Mouse (Mus musculus) small intestine, adult 2 months (tissue): ENCODE measurements around the gene Tab1. TPM values are rescaled to one million over a fixed set of nuclear protein-coding genes. Genes with fewer than 3 reads are reported as not detected.

Source experiments
- H3K27ac ChIP-seq: fragments of 200-500 bp; 2 replicates; pipeline ENCODE4 v1.5.1; 2012; ENCODE audit warnings: low read depth, low read length, control low read depth, inconsistent platforms; ENCODE audit not compliant: insufficient read depth
- H3K27me3 ChIP-seq: fragments of 200-500 bp; 2 replicates; pipeline ENCODE4 v1.6.1; 2012; ENCODE audit warnings: mild to moderate bottlenecking, moderate library complexity, low read length, inconsistent platforms; ENCODE audit not compliant: control insufficient read depth, insufficient read depth
- H3K36me3 ChIP-seq: fragments of 200-500 bp; 2 replicates; pipeline ENCODE4 v1.6.1; 2012; ENCODE audit warnings: mild to moderate bottlenecking, low read length, control low read depth, inconsistent platforms; ENCODE audit not compliant: control insufficient read depth, insufficient read depth
- H3K4me1 ChIP-seq: fragments of 200-500 bp; 2 replicates; pipeline ENCODE4 v1.6.1; 2012; ENCODE audit warnings: low read length, inconsistent platforms, mixed read lengths; ENCODE audit not compliant: control insufficient read depth, insufficient read depth, insufficient read length
- H3K4me3 ChIP-seq: fragments of 200-500 bp; 2 replicates; pipeline ENCODE4 v1.5.1; 2012; ENCODE audit warnings: low read depth, mild to moderate bottlenecking, control low read depth, inconsistent platforms, low read length, moderate library complexity
- CTCF ChIP-seq: fragments of 200-500 bp; IDR thresholded peaks from 2 replicates; pipeline ENCODE4 v1.5.1; 2012; ENCODE audit warnings: low read depth, mild to moderate bottlenecking, control low read depth, inconsistent platforms, low read length, moderate library complexity, mixed read lengths; ENCODE audit not compliant: insufficient replicate concordance, insufficient read length; ENCODE audit errors: extremely low read depth
- POLR2A ChIP-seq: fragments of 200-500 bp; IDR thresholded peaks from 2 replicates; pipeline ENCODE4 v1.6.1; 2012; ENCODE audit warnings: low read depth, mild to moderate bottlenecking, control low read depth, inconsistent platforms, low read length, moderate library complexity
- WGBS: fragments of 180-500 bp; shearing (Covaris S2); methylation state at CpG from one replicate; pipeline ENCODE4 v1.1.7; 2018; 5-methylcytosine and 5-hydroxymethylcytosine counted together
- polyA plus RNA-seq: library from polyadenylated mRNA; depleted of rRNA; stranded (reverse); fragments of >200 nt; gene quantifications from 2 replicates; pipeline ENCODE4 v1.2.3, GENCODE M21; 2012

Gene Tab1
- polyA plus RNA-seq, 1 experiment: 28.6 TPM

DNA sequence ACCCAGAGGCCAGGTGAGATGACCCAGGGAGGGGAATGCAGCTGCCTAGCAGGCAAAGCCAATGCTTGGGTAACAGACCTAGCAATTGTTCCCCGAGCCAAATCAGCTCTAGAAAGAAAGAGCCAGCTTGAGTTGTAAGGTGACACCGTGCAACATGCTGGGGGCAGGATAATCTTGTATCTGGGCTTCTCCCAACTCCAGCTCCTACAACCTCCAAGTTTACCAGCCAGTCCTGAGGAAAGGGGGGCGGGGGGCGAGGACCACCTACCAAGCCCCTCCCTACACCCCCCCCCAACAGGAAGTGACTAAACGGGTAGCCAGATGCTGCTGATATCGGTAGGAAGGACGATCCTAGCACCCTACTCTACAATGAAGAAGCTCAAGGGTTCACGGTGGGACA is 38.4 kb downstream of the Tab1 start:
- no peak for TF ChIP-seq POLR2A
- no peak for TF ChIP-seq CTCF
- Histone ChIP-seq H3K4me1 (peaks cover 13% of the 10 kb centered on the region), H3K27ac (no peak overlapping the region), H3K36me3 (no peaks in the 10 kb centered on the region), H3K27me3 (no peaks in the 10 kb centered on the region), H3K4me3 (no peak overlapping the region)
- 32% methylated on average over 8 of the region's 8 CpGs for WGBS

- Histone ChIP-seq H3K36me3 (no peaks in the 10 kb centered on the region), H3K4me1 (peaks cover 13% of the 10 kb centered on the region), H3K27ac (no peak overlapping the region), H3K4me3 (no peak overlapping the region), H3K27me3 (no peaks in the 10 kb centered on the region)
- TF ChIP-seq CTCF (no peak), POLR2A (no peak)
- 24% methylated on average over 6 of the region's 6 CpGs for WGBS
These were observed 38.9 kb downstream of the Tab1 start for GRCm38 (mm10) chr15:80171791-80172190.

DNA sequence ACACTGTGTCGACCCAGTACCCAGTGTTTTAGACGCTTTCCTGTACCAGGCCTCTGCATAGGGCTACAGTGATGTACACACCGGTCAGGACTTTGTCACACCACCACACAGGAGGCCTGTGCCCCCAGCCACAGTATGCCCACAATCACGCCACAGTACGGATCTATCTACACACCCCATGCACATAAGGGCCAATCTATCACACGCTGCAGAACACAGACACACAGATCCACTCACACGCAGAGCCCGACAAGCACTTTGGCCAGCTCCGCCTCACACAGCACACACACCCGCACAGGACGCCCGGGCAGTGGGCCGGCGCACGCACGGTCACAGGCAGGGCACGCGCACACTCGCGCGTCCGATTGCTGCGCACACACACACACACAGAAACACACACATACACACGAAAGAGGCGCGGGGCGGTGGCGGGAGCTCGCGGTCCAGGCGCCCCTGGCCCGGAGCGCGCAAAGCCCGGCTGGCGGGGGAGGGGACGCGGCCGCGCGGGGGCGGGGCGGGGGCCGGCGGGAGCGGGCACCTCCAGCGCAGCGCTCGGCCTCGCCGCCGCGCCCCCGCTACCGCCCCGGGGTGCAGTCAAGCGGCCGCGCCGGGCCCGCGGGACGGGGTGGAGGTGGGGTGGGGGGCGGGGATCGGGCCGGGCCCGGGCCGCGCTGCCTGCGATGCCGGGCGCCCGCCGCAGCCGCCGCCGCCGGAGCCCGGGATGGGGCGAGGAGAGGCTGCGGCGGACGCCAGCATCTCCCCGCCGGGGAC is 40.3 kb downstream of the Tab1 start, which contains the start of gene Mgat3:
TSS of gene Mgat3 (plus strand) at position 721 of the 771 bp plus-strand sequence.
- Histone ChIP-seq H3K27ac (peak within 1 kb of the TSS; percentile 28; the same call in 1 of the 2 replicates), H3K36me3 (no peaks in the 10 kb centered on the region), H3K4me1 (peaks cover 13% of the 10 kb centered on the region), H3K4me3 (peak within 1 kb of the TSS; percentile 81), H3K27me3 (no peaks in the 10 kb centered on the region)
- 3% methylated on average over 78 of the region's 85 CpGs for WGBS
- TF ChIP-seq POLR2A (peak; percentile 47; the same call in 1 of the 2 replicates), CTCF (no peak)

GRCm38 (mm10) chr15:80173781-80174597 is 41.1 kb downstream of the Tab1 start:
- Histone ChIP-seq H3K36me3 (no peaks in the 10 kb centered on the region), H3K27me3 (no peaks in the 10 kb centered on the region), H3K4me1 (peaks cover 13% of the 10 kb centered on the region), H3K4me3 (peak overlapping the region; percentile 75), H3K27ac (0 out of 2 replicates have a peak overlapping the region, but pooled peaks have one; percentile 28)
- 7% methylated on average over 51 of the region's 60 CpGs for WGBS
- TF ChIP-seq POLR2A (no peak), CTCF (no peak)

GRCm38 (mm10) chr15:80174598-80174875 is 41.6 kb downstream of the Tab1 start:
- H3K27me3 ChIP-seq: no peaks in the 10 kb centered on the region
- WGBS: 44% methylated on average over 5 of the region's 5 CpGs
- H3K4me3 ChIP-seq: peak overlapping the region; percentile 75
- TF ChIP-seq POLR2A (no peak), CTCF (no peak)
- H3K4me1 ChIP-seq: peaks cover 13% of the 10 kb centered on the region
- H3K27ac ChIP-seq: 0 out of 2 replicates have a peak overlapping the region, but pooled peaks have one; percentile 28
- no peaks in the 10 kb centered on the region for H3K36me3 ChIP-seq

DNA sequence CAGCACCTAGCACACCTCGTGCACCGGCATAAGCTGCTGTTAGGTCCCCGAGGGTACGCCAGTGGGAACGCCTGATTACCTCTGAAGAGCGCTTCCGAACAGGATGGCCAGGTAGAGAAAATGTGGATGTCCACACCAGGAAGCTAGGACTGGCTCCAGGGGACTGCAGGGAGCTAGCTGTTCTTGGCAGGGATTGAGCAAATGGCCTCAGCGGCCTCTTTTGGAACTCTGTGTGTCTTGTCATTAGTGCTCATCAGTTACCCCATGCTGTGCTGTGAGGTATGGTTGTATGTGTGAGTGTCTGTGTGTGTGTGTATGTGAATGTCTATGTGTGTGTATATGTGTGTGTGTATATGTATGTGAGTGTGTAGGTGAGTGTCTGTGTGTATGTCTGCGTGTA is 42.4 kb downstream of the Tab1 start:
- Histone ChIP-seq H3K4me3 (no peak overlapping the region), H3K27ac (no peak overlapping the region), H3K36me3 (no peaks in the 10 kb centered on the region), H3K27me3 (no peaks in the 10 kb centered on the region), H3K4me1 (peaks cover 13% of the 10 kb centered on the region)
- 87% methylated on average over 9 of the region's 9 CpGs for WGBS
- no peak for TF ChIP-seq POLR2A
- no peak for TF ChIP-seq CTCF

DNA sequence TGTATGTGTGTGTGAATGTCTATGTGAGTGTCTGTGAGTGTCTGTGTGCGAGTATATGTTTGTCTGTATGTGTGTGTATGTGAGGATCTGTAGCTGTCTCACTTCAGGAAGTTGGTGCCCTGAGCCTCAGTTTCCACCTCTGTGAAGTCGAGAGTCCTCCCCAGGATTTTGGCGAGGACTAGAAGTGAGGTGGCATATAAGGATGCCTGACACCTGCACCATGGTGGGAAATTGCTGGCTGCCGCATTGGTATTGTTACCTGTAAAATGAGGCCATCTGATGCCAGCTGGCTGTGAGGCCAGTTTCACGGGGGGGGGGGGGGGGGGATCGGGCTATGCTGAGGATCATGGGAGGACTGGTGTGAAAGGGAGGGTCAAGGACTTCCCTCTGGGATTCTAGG is 42.8 kb downstream of the Tab1 start:
- no peaks in the 10 kb centered on the region for H3K36me3 ChIP-seq
- H3K4me3 ChIP-seq: no peak overlapping the region
- H3K27ac ChIP-seq: no peak overlapping the region
- TF ChIP-seq CTCF (no peak), POLR2A (no peak)
- H3K4me1 ChIP-seq: peaks cover 13% of the 10 kb centered on the region
- H3K27me3 ChIP-seq: no peaks in the 10 kb centered on the region
- 74% methylated on average over 6 of the region's 6 CpGs for WGBS
